Mouse (Mus musculus) forebrain, embryonic 13.5 days (tissue): ENCODE results near the gene Gramd4. TPM values are rescaled to one million over a fixed set of nuclear protein-coding genes. Genes with fewer than 3 reads are reported as not detected.
"Not testable (repeated sequence)": the region's sequence is repeated elsewhere in the genome, so short reads cannot be mapped to it uniquely, and the experiment has no call there.

Experiments used
- ATAC-seq: fragments of 200-750 bp; cut with Nextera tagmentation; 2 replicates; pipeline ENCODE4 v1.8.0; 2017
- H3K27ac ChIP-seq: fragments of 300-500 bp; sonication (generic); 2 replicates; pipeline ENCODE4 v1.5.1; 2015; ENCODE audit warnings: inconsistent platforms, mild to moderate bottlenecking, moderate library complexity
- H3K27me3 ChIP-seq: fragments of 300-500 bp; sonication (generic); 2 replicates; pipeline ENCODE4 v1.6.1; 2015; ENCODE audit warnings: mild to moderate bottlenecking, inconsistent platforms
- H3K36me3 ChIP-seq: fragments of 300-500 bp; sonication (generic); 2 replicates; pipeline ENCODE4 v1.6.1; 2015; ENCODE audit warnings: mild to moderate bottlenecking, inconsistent platforms; ENCODE audit not compliant: poor library complexity, severe bottlenecking
- H3K4me1 ChIP-seq: fragments of 300-500 bp; sonication (generic); 2 replicates; pipeline ENCODE4 v1.6.1; 2015; ENCODE audit warnings: inconsistent platforms
- H3K4me2 ChIP-seq: fragments of 300-500 bp; sonication (generic); 2 replicates; pipeline ENCODE4 v1.6.1; 2015; ENCODE audit warnings: inconsistent platforms, mild to moderate bottlenecking, moderate library complexity
- H3K4me3 ChIP-seq: fragments of 300-500 bp; sonication (generic); 2 replicates; pipeline ENCODE4 v1.5.1; 2015; ENCODE audit warnings: mild to moderate bottlenecking, inconsistent platforms
- H3K9ac ChIP-seq: fragments of 300-500 bp; sonication (generic); 2 replicates; pipeline ENCODE4 v1.6.1; 2015; ENCODE audit warnings: mild to moderate bottlenecking, inconsistent platforms
- H3K9me3 ChIP-seq: fragments of 300-500 bp; sonication (generic); replicated peaks from 2 replicates; pipeline ENCODE4 v1.6.1; 2016; ENCODE audit warnings: inconsistent platforms
- WGBS: fragments of 180-500 bp; shearing (Covaris S2); methylation state at CpG from one replicate; pipeline ENCODE4 v1.1.7; 2015; 5-methylcytosine and 5-hydroxymethylcytosine counted together
- polyA plus RNA-seq: library from polyadenylated mRNA; unstranded; fragments of >200 nt; fragmentation: Nextera tagmentation; extraction: Ambion mirVana; gene quantifications from 2 replicates; pipeline ENCODE4 v1.2.1, GENCODE M21; 2015

Gene Gramd4
- polyA plus RNA-seq, 1 experiment from 2014 or later, result 31.6 TPM

GRCm38 (mm10) chr15:86051878-86052478 lies 5.5 kb upstream of the Gramd4 start:
- Histone ChIP-seq H3K27ac (no peak overlapping the region), H3K4me2 (no peak overlapping the region), H3K9me3 (no peaks in the 10 kb centered on the region), H3K36me3 (no peaks in the 10 kb centered on the region), H3K9ac (no peak overlapping the region), H3K4me1 (0 out of 2 replicates have a peak, but pooled peaks cover 4% of the 10 kb centered on the region), H3K27me3 (no peaks in the 10 kb centered on the region), H3K4me3 (no peak overlapping the region)
- 65% methylated on average over 6 of the region's 6 CpGs for WGBS
- ATAC-seq, result no peak

GRCm38 (mm10) chr15:86053890-86054536 lies 3.5 kb upstream of the Gramd4 start:
- Histone ChIP-seq H3K27ac (no peak overlapping the region), H3K9ac (no peak overlapping the region), H3K36me3 (no peaks in the 10 kb centered on the region), H3K4me2 (no peak overlapping the region), H3K4me1 (peaks cover 11% of the 10 kb centered on the region), H3K9me3 (no peaks in the 10 kb centered on the region), H3K27me3 (no peaks in the 10 kb centered on the region), H3K4me3 (no peak overlapping the region)
- 35% methylated on average over 2 of the region's 2 CpGs for WGBS
- ATAC-seq, result peak; percentile 65

DNA sequence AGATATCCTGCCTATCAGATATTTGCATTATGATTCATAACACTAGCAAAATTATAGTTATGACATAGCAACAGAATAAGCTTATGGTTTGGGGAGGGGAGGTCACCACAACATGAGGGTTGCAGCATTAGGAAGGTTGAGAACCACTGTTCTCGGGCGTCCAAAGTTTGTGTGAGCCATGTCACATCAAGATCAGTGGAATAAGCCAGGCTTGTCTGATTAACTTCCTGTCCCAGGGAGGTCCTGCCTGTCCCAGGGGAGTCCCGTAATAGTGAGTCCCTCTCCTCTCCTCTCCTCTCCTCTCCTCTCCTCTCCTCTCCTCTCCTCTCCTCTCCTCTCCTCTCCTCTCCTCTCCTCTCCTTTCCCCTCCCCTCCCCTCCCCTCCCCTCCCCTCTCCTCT lies 2.6 kb upstream of the Gramd4 start:
- H3K4me2 ChIP-seq, H3K4me3 ChIP-seq, H3K36me3 ChIP-seq, H3K27ac ChIP-seq, H3K9ac ChIP-seq, ATAC-seq, H3K9me3 ChIP-seq, H3K27me3 ChIP-seq: not testable (repeated sequence)
- 77% methylated on average over 3 of the region's 3 CpGs for WGBS
- H3K4me1 ChIP-seq, result peaks cover 17% of the 10 kb centered on the region

GRCm38 (mm10) chr15:86056221-86056760 lies 1.2 kb upstream of the Gramd4 start:
- ATAC-seq, result no peak

GRCm38 (mm10) chr15:86057908-86058307 lies 413 bp downstream of the Gramd4 start:
- Histone ChIP-seq H3K36me3 (no peaks in the 10 kb centered on the region), H3K9ac (peak overlapping the region; percentile 98), H3K27ac (peak overlapping the region; percentile 71), H3K4me1 (peaks cover 47% of the 10 kb centered on the region), H3K9me3 (no peaks in the 10 kb centered on the region), H3K4me2 (peak overlapping the region; percentile 78), H3K27me3 (no peaks in the 10 kb centered on the region), H3K4me3 (peak overlapping the region; percentile 81)
- peak; percentile 13; the same call in 1 of the 2 replicates for ATAC-seq
- 6% methylated on average over 7 of the region's 7 CpGs for WGBS

More at GRCm38 (mm10) chr15:86056221-86056760, 1.2 kb upstream of the Gramd4 start:
- Histone ChIP-seq H3K36me3 (no peaks in the 10 kb centered on the region), H3K4me1 (peaks cover 31% of the 10 kb centered on the region), H3K27me3 (no peaks in the 10 kb centered on the region), H3K4me3 (no peak overlapping the region), H3K9ac (no peak overlapping the region), H3K9me3 (no peaks in the 10 kb centered on the region), H3K4me2 (no peak overlapping the region), H3K27ac (no peak overlapping the region)
- 85% methylated on average over 5 of the region's 5 CpGs for WGBS

DNA sequence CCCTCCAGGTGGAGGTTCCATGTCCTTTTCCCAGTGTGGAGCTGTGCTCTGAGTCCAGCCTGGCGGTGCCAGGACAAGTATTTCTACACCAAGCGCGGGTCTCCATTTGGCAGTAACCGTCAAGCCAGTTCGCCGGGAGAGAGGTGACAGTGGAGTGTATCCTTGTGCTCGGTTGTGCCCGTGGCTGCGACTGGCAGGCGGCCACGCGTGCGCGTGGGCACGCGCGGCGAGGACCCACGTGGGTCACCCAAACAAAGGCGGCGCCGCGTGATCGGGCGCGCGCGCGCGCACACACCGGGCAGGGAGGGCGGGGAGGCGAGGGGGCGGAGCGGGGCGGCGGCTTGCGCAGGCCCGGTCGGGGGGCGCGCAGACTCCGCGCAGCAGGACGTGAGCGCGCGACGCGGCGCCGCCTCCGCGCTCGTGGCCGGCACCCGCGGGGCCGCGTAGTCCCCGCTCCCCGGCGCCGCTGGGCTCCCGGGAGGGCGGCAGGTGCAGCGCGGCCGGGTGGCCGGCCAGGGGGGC lies 960 bp downstream of the Gramd4 start:
- Histone ChIP-seq H3K27ac (peak overlapping the region; percentile 85), H3K4me1 (peaks cover 49% of the 10 kb centered on the region), H3K36me3 (no peaks in the 10 kb centered on the region), H3K27me3 (no peaks in the 10 kb centered on the region), H3K9ac (peak overlapping the region; percentile 98), H3K9me3 (no peaks in the 10 kb centered on the region), H3K4me2 (peak overlapping the region; percentile 78), H3K4me3 (peak overlapping the region; percentile 81)
- ATAC-seq, result peak; percentile 80
- WGBS, result under 1% methylated on average over 42 of the region's 70 CpGs

GRCm38 (mm10) chr15:86058931-86059834 lies 1.7 kb downstream of the Gramd4 start:
- no peaks in the 10 kb centered on the region for H3K27me3 ChIP-seq
- ATAC-seq, result peak; percentile 6
- H3K4me2 ChIP-seq, result peak overlapping the region; percentile 78
- H3K4me3 ChIP-seq, result peak overlapping the region; percentile 81
- no peaks in the 10 kb centered on the region for H3K9me3 ChIP-seq
- no peaks in the 10 kb centered on the region for H3K36me3 ChIP-seq
- peaks cover 48% of the 10 kb centered on the region for H3K4me1 ChIP-seq
- peak overlapping the region; percentile 85 for H3K27ac ChIP-seq
- WGBS, result 2% methylated on average over 48 of the region's 49 CpGs
- H3K9ac ChIP-seq, result peak overlapping the region; percentile 98

DNA sequence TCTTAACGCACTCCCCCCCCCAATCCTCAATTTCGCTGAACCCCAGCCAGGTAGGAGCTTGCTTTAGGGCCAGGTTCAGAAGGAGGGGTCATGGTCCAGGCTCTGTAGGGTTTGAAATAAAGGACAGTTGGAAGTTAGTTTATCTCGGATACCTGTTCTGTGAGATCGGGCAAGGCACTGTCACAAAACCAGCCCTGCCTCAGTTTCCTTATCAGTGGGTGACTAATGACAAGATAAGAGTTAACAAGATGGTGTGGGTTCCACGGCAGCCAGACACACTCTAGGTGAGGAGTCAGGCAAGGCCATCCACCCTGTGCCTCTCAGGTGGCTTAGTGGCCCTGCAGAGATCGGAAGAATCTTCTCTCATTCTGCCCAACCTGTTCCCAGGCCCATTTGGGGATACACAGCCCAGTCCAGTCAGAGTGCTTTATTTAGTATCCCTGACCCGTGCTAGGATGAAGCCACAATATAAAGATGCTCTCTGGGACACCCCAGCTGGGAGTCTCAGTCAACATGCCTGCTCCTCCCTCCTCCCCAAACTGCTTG lies 2.4 kb downstream of the Gramd4 start:
- Histone ChIP-seq H3K27ac (no peak overlapping the region; the same call in 1 of the 2 replicates), H3K4me1 (peaks cover 51% of the 10 kb centered on the region)

GRCm38 (mm10) chr15:86060581-86060980 lies 3.1 kb downstream of the Gramd4 start:
- no peaks in the 10 kb centered on the region for H3K9me3 ChIP-seq
- H3K4me2 ChIP-seq, result peak overlapping the region; percentile 78
- H3K36me3 ChIP-seq, result no peaks in the 10 kb centered on the region
- no peak overlapping the region; the same call in 1 of the 2 replicates for H3K27ac ChIP-seq
- WGBS, result 82% methylated on average over 12 of the region's 12 CpGs
- ATAC-seq, result no peak
- peaks cover 51% of the 10 kb centered on the region for H3K4me1 ChIP-seq
- H3K27me3 ChIP-seq, result no peaks in the 10 kb centered on the region
- peak overlapping the region; percentile 81 for H3K4me3 ChIP-seq
- peak overlapping the region; percentile 98; the same call in 1 of the 2 replicates for H3K9ac ChIP-seq

More for the DNA sequence above, 2.4 kb downstream of the Gramd4 start:
- no peak for ATAC-seq
- 82% methylated on average over 7 of the region's 7 CpGs for WGBS
- H3K4me3 ChIP-seq, result peak overlapping the region; percentile 81
- H3K36me3 ChIP-seq, result no peaks in the 10 kb centered on the region
- H3K27me3 ChIP-seq, result no peaks in the 10 kb centered on the region
- peak overlapping the region; percentile 78 for H3K4me2 ChIP-seq
- H3K9me3 ChIP-seq, result no peaks in the 10 kb centered on the region
- H3K9ac ChIP-seq, result peak overlapping the region; percentile 98

DNA sequence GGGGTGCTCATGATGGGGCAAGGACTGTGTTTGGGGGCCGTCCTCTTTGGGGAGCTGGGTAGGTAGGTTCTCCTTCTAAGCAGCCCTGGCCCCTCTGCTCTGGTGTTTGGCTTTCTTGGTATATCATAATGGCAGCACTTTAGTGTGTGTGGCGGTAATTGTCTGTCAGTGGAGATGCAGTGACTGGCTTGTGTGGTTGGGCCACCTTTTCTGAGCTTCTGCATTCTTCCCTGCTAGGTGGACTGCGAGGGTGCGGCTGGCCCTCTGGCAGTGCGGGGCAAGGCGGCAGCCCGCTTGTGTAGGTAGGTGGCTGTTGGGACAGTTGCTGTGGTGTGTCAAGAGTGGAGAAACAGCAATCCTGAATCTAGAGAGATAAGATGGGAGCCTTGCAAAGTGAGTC lies 3.7 kb downstream of the Gramd4 start:
- Histone ChIP-seq H3K27me3 (no peaks in the 10 kb centered on the region), H3K27ac (no peak overlapping the region), H3K9ac (peak overlapping the region; percentile 98; the same call in 1 of the 2 replicates), H3K4me1 (peaks cover 51% of the 10 kb centered on the region), H3K4me2 (peak overlapping the region; percentile 78), H3K9me3 (no peaks in the 10 kb centered on the region), H3K36me3 (peaks cover 5% of the 10 kb centered on the region; the same call in 1 of the 2 replicates), H3K4me3 (peak overlapping the region; percentile 81)
- 91% methylated on average over 7 of the region's 7 CpGs for WGBS
- no peak for ATAC-seq

- Histone ChIP-seq H3K4me1 (peaks cover 58% of the 10 kb centered on the region), H3K4me2 (peak overlapping the region; percentile 78), H3K36me3 (peaks cover 5% of the 10 kb centered on the region; the same call in 1 of the 2 replicates), H3K27me3 (no peaks in the 10 kb centered on the region), H3K9ac (0 out of 2 replicates have a peak overlapping the region, but pooled peaks have one; percentile 98), H3K9me3 (no peaks in the 10 kb centered on the region), H3K4me3 (no peak overlapping the region), H3K27ac (no peak overlapping the region; the same call in 1 of the 2 replicates)
- WGBS, result 67% methylated on average over 6 of the region's 6 CpGs
- ATAC-seq, result no peak
Observed at GRCm38 (mm10) chr15:86061848-86062481, 4.5 kb downstream of the Gramd4 start.
